Mouse (Mus musculus): Measurements from ENCODE around the gene Xrcc2. TPM values are rescaled to one million over a fixed set of nuclear protein-coding genes. Genes with fewer than 3 reads are reported as not detected.

The Xrcc2 gene
- total and polyA plus RNA-seq, 2 experiments from 2014 or later: 3.3 to 7.6 TPM

- Histone ChIP-seq H3K4me3 (ENCODE audit: low read depth, low read length) (no peak overlapping the region), H3K4me2 (ENCODE audit: low read depth) (no peak overlapping the region), H3K4me1 (ENCODE audit: insufficient read depth) (no peaks in the 10 kb centered on the region), H3K36me3 (ENCODE audit: insufficient read depth) (no peaks in the 10 kb centered on the region), H3K9me3 (ENCODE audit: low read length) (no peaks in the 10 kb centered on the region), H3K27me3 (ENCODE audit: insufficient read depth, low read length) (no peaks in the 10 kb centered on the region), H3K27ac (ENCODE audit: low read depth, low read length) (no peak overlapping the region), H3K9ac (no peak overlapping the region)
- ATAC-seq (no peak), DNase-seq (no peak)
- no peak for TF ChIP-seq CTCF (IDR thresholded peaks at IDR 0.05; ENCODE audit: low read depth)
- 91% methylated on average over 31 of the region's 31 CpGs for WGBS
Observed at GRCm38 (mm10) chr5:25671696-25672520, 33.7 kb downstream of the Xrcc2 start.

DNA sequence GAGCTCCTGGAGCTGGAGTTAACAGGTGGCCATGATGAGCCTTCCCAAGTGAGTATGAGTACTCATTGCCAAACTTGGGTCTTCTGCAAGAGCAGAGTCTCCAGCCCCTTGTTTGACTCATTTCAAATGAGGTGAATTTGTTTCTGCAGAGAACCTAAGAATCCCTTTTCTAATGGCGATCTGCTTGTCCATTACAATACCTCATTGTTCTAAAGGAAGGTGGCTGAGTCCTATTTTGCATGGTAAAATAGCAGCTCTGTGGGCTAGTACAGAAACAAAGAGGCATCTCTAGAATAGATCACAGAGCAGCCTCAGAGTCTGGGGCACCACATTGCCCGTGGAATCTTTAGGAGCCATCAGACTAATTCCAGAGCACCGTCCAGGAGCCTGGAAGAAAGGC lies 34.6 kb downstream of the Xrcc2 start:
- Histone ChIP-seq H3K4me2 (ENCODE audit: low read depth) (no peak overlapping the region), H3K9me3 (ENCODE audit: low read length) (no peaks in the 10 kb centered on the region), H3K36me3 (ENCODE audit: insufficient read depth) (no peaks in the 10 kb centered on the region), H3K27ac (ENCODE audit: low read depth, low read length) (no peak overlapping the region), H3K4me3 (ENCODE audit: low read depth, low read length) (no peak overlapping the region), H3K9ac (no peak overlapping the region), H3K4me1 (ENCODE audit: insufficient read depth) (0 out of 2 replicates have a peak, but pooled peaks cover 4% of the 10 kb centered on the region), H3K27me3 (ENCODE audit: insufficient read depth, low read length) (no peaks in the 10 kb centered on the region)
- no peak for TF ChIP-seq CTCF (IDR thresholded peaks at IDR 0.05; ENCODE audit: low read depth)
- DNase-seq (no peak), ATAC-seq (no peak)
- 52% methylated on average over 3 of the region's 3 CpGs for WGBS

- no peak overlapping the region for H3K4me3 ChIP-seq (ENCODE audit: low read depth, low read length)
- no peak for TF ChIP-seq CTCF (IDR thresholded peaks at IDR 0.05; ENCODE audit: low read depth)
- H3K9ac ChIP-seq: no peak overlapping the region
Observed at GRCm38 (mm10) chr5:25668306-25668705, 37.3 kb downstream of the Xrcc2 start.

DNA sequence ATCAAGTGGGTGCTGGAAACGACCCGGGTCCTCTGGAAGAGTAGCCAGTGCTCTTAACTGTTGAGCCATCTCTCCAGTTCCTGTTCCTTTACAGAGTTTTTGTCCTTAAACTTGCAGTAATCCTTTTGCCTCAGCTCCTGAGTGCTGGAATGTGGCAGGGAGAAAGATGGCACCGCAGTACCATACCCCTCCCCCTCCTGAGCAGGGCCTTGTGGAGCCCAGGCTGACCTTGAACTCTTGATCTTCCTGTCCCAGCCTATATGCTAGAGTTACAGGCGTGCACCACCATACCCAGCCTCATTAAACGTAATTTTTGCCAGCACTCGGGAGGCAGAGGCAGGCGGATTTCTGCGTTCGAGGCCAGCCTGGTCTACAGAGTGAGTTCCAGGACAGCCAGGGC lies 38.9 kb downstream of the Xrcc2 start:
- DNase-seq: no peak
- no peaks in the 10 kb centered on the region for H3K9me3 ChIP-seq (ENCODE audit: low read length)
- no peaks in the 10 kb centered on the region for H3K27me3 ChIP-seq (ENCODE audit: insufficient read depth, low read length)
- WGBS: 71% methylated on average over 9 of the region's 9 CpGs
- no peak overlapping the region for H3K9ac ChIP-seq
- TF ChIP-seq CTCF (IDR thresholded peaks at IDR 0.05; ENCODE audit: low read depth): no peak
- H3K4me3 ChIP-seq (ENCODE audit: low read depth, low read length): no peak overlapping the region
- no peaks in the 10 kb centered on the region for H3K36me3 ChIP-seq (ENCODE audit: insufficient read depth)
- no peak overlapping the region for H3K4me2 ChIP-seq (ENCODE audit: low read depth)
- ATAC-seq: no peak
- no peak overlapping the region for H3K27ac ChIP-seq (ENCODE audit: low read depth, low read length)
- H3K4me1 ChIP-seq (ENCODE audit: insufficient read depth): 0 out of 2 replicates have a peak, but pooled peaks cover 5% of the 10 kb centered on the region

More at GRCm38 (mm10) chr5:25668306-25668705, 37.3 kb downstream of the Xrcc2 start:
- Histone ChIP-seq H3K4me2 (ENCODE audit: low read depth) (no peak overlapping the region), H3K27me3 (ENCODE audit: insufficient read depth, low read length) (no peaks in the 10 kb centered on the region), H3K36me3 (ENCODE audit: insufficient read depth) (no peaks in the 10 kb centered on the region), H3K9me3 (ENCODE audit: low read length) (no peaks in the 10 kb centered on the region), H3K27ac (ENCODE audit: low read depth, low read length) (no peak overlapping the region), H3K4me1 (ENCODE audit: insufficient read depth) (0 out of 2 replicates have a peak, but pooled peaks cover 5% of the 10 kb centered on the region)
- WGBS: 85% methylated on average over 9 of the region's 9 CpGs
- ATAC-seq (no peak), DNase-seq (no peak)

- H3K27me3 ChIP-seq (ENCODE audit: insufficient read depth, low read length): no peaks in the 10 kb centered on the region
- 6% methylated on average over 4 of the region's 4 CpGs for WGBS
- H3K4me1 ChIP-seq (ENCODE audit: insufficient read depth): 0 out of 2 replicates have a peak, but pooled peaks cover 5% of the 10 kb centered on the region
- H3K9ac ChIP-seq: no peak overlapping the region
- H3K27ac ChIP-seq (ENCODE audit: low read depth, low read length): no peak overlapping the region
- H3K4me2 ChIP-seq (ENCODE audit: low read depth): no peak overlapping the region
- H3K4me3 ChIP-seq (ENCODE audit: low read depth, low read length): no peak overlapping the region
- H3K36me3 ChIP-seq (ENCODE audit: insufficient read depth): no peaks in the 10 kb centered on the region
- DNase-seq (peak; percentile 75), ATAC-seq (peak; percentile 92)
- H3K9me3 ChIP-seq (ENCODE audit: low read length): no peaks in the 10 kb centered on the region
- TF ChIP-seq CTCF (IDR thresholded peaks at IDR 0.05; ENCODE audit: low read depth): no peak
Observed at GRCm38 (mm10) chr5:25666108-25666507, 39.5 kb downstream of the Xrcc2 start.

- no peak for TF ChIP-seq CTCF (IDR thresholded peaks at IDR 0.05; ENCODE audit: low read depth)
- no peak overlapping the region for H3K27ac ChIP-seq (ENCODE audit: low read depth, low read length)
- no peak for DNase-seq
Observed at GRCm38 (mm10) chr5:25665516-25665915, 40.1 kb downstream of the Xrcc2 start.

GRCm38 (mm10) chr5:25663165-25663564 lies 42.5 kb downstream of the Xrcc2 start:
- Histone ChIP-seq H3K27ac (ENCODE audit: low read depth, low read length) (no peak overlapping the region), H3K4me1 (ENCODE audit: insufficient read depth) (0 out of 2 replicates have a peak, but pooled peaks cover 5% of the 10 kb centered on the region), H3K27me3 (ENCODE audit: insufficient read depth, low read length) (no peaks in the 10 kb centered on the region), H3K4me3 (ENCODE audit: low read depth, low read length) (no peak overlapping the region), H3K36me3 (ENCODE audit: insufficient read depth) (no peaks in the 10 kb centered on the region), H3K4me2 (ENCODE audit: low read depth) (no peak overlapping the region), H3K9me3 (ENCODE audit: low read length) (no peaks in the 10 kb centered on the region), H3K9ac (no peak overlapping the region)
- WGBS: 82% methylated on average over 2 of the region's 2 CpGs
- no peak for TF ChIP-seq CTCF (IDR thresholded peaks at IDR 0.05; ENCODE audit: low read depth)
- DNase-seq (no peak), ATAC-seq (no peak)

More at GRCm38 (mm10) chr5:25665516-25665915, 40.1 kb downstream of the Xrcc2 start:
- Histone ChIP-seq H3K9me3 (ENCODE audit: low read length) (no peaks in the 10 kb centered on the region), H3K36me3 (ENCODE audit: insufficient read depth) (no peaks in the 10 kb centered on the region), H3K4me2 (ENCODE audit: low read depth) (no peak overlapping the region), H3K4me1 (ENCODE audit: insufficient read depth) (0 out of 2 replicates have a peak, but pooled peaks cover 5% of the 10 kb centered on the region), H3K9ac (no peak overlapping the region), H3K4me3 (ENCODE audit: low read depth, low read length) (no peak overlapping the region), H3K27me3 (ENCODE audit: insufficient read depth, low read length) (no peaks in the 10 kb centered on the region)
- no peak for ATAC-seq
- WGBS: 41% methylated on average over 10 of the region's 10 CpGs
